Mouse (Mus musculus) neural tube, embryonic 15.5 days (tissue): ENCODE measurements around the gene E2f1. TPM values are rescaled to one million over a fixed set of nuclear protein-coding genes. Genes with fewer than 3 reads are reported as not detected.

Experiments
- ATAC-seq: fragments of 200-750 bp; cut with Nextera tagmentation; 2 replicates; pipeline ENCODE4 v1.8.0; 2017; ENCODE audit warnings: mild to moderate bottlenecking, moderate TSS enrichment, moderate library complexity; ENCODE audit not compliant: low FRiP score
- H3K27ac ChIP-seq: fragments of 300-500 bp; sonication (generic); replicated peaks from 2 replicates; pipeline ENCODE4 v1.5.1; 2015; ENCODE audit warnings: mild to moderate bottlenecking, inconsistent platforms
- H3K27me3 ChIP-seq: fragments of 300-500 bp; sonication (generic); replicated peaks from 2 replicates; pipeline ENCODE4 v1.6.1; 2015; ENCODE audit warnings: inconsistent platforms
- H3K36me3 ChIP-seq: fragments of 300-500 bp; sonication (generic); 2 replicates; pipeline ENCODE4 v1.6.1; 2015; ENCODE audit warnings: inconsistent platforms
- H3K4me1 ChIP-seq: fragments of 300-500 bp; sonication (generic); 2 replicates; pipeline ENCODE4 v1.6.1; 2015; ENCODE audit warnings: inconsistent platforms
- H3K4me2 ChIP-seq: fragments of 300-500 bp; sonication (generic); 2 replicates; pipeline ENCODE4 v1.6.1; 2015; ENCODE audit warnings: inconsistent platforms, mild to moderate bottlenecking, moderate library complexity
- H3K4me3 ChIP-seq: fragments of 300-500 bp; sonication (generic); replicated peaks from 2 replicates; pipeline ENCODE4 v1.5.1; 2015; ENCODE audit warnings: mild to moderate bottlenecking, inconsistent platforms
- H3K9ac ChIP-seq: fragments of 300-500 bp; sonication (generic); replicated peaks from 2 replicates; pipeline ENCODE4 v1.6.1; 2015; ENCODE audit warnings: mild to moderate bottlenecking, inconsistent platforms
- H3K9me3 ChIP-seq: fragments of 300-500 bp; sonication (generic); replicated peaks from 2 replicates; pipeline ENCODE4 v1.6.1; 2016; ENCODE audit warnings: inconsistent platforms
- WGBS: fragments of 180-500 bp; shearing (Covaris S2); methylation state at CpG from one replicate; pipeline ENCODE4 v1.1.7; 2015; ENCODE audit warnings: mixed read lengths; 5-methylcytosine and 5-hydroxymethylcytosine counted together
- polyA plus RNA-seq: library from polyadenylated mRNA; unstranded; fragments of >200 nt; fragmentation: Nextera tagmentation; extraction: Ambion mirVana; gene quantifications from 2 replicates; pipeline ENCODE4 v1.2.1, GENCODE M21; 2015

E2f1 gene
- polyA plus RNA-seq, 1 experiment from 2014 or later, result 3.4 TPM

DNA sequence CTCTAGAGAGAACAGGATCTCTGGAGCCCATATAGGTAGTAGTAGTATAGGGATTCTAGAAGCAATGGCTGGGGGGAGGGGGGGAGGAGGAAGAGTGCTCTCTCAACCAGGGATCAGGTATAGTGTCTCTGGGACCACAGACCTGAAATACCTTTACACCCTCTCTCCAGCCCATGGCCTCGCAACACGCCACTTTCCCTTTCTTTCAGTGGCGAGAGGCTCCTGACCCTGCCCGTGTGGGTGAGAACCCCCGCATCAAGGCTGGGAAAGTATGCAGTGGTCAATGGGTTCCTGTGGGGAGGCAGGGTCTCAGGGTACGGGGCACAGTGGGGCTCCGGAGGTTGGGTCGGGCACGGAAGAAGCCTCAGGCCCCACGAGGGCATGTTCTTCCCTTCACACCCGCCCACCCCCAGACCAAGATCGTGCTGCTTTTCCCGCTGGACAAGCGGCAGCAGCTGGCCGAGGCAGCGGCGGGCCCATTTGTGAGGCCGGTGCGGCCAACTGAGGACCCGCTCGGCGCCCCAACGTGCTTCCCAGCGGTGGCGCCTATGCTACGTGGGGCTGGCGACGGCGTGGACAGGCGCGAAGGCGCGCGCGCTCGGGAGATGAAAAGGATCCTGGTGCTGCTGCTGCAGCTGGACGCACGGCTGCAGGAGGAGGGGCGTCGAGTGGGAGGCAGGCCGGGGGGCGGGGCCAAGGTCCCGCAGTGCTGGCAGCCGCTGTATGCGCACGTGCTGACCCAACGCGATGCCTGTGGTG lies 20.4 kb downstream of the E2f1 start:
- H3K4me1 ChIP-seq, result peaks cover 29% of the 10 kb centered on the region
- H3K36me3 ChIP-seq, result no peaks in the 10 kb centered on the region
- peak overlapping the region; percentile 63 for H3K9ac ChIP-seq
- H3K9me3 ChIP-seq, result no peaks in the 10 kb centered on the region
- ATAC-seq, result peak; percentile 87
- no peak overlapping the region for H3K27ac ChIP-seq
- WGBS, result 4% methylated on average over 38 of the region's 48 CpGs
- peaks cover 13% of the 10 kb centered on the region for H3K27me3 ChIP-seq
- H3K4me2 ChIP-seq, result peak overlapping the region; percentile 96
- peak overlapping the region; percentile 50 for H3K4me3 ChIP-seq

DNA sequence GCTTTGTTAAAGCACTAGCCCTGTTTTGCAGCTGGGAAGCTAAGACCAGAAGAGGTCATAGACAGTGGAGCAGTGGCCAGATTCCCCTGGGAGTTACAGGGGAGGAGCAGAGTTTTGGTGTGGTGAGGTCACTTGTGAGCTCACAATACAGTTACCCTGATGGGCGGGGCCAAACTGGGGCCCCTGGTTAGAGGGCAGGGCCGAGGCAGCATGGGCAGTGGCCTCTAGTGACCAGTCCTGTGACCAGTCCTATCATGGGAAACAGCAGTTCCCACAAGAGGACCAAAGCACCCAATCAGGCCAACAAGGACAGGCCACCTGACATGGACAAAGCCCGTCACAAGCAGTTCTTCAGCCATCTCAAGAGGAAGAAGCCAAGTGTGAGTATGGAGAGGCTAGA lies 21.0 kb downstream of the E2f1 start:
- 48% methylated on average over 3 of the region's 3 CpGs for WGBS
- H3K27ac ChIP-seq, result no peak overlapping the region
- ATAC-seq, result no peak
- H3K4me1 ChIP-seq, result peaks cover 29% of the 10 kb centered on the region
- H3K4me2 ChIP-seq, result peak overlapping the region; percentile 96
- no peaks in the 10 kb centered on the region for H3K9me3 ChIP-seq
- H3K4me3 ChIP-seq, result no peak overlapping the region
- no peak overlapping the region for H3K9ac ChIP-seq
- peaks cover 13% of the 10 kb centered on the region for H3K27me3 ChIP-seq
- no peaks in the 10 kb centered on the region for H3K36me3 ChIP-seq

DNA sequence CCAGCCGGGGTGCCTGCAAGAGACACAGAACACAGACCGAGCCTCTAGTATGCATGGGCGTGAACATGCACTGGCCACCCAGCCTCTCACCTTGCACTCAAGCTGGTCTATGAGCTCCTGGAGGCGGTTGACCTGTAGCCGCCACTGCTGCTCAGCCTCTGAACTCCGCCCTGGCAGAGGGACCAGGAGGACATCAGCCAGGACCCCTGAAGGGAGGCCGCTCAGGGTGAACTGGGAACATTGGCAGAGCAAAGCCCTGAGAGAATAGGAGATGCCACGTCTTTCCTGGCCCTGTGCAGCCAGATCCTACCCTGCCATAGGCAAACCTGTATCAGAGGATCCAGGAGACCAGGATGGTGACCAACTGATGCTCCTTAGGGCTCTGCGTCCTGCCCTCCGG lies 23.0 kb downstream of the E2f1 start, which contains the start of gene 1700003F12Rik:
1700003F12Rik (plus strand) TSS at position 375 of the 400 bp plus-strand sequence.
- no peak for ATAC-seq
- 91% methylated on average over 10 of the region's 10 CpGs for WGBS
- H3K9ac ChIP-seq, result no peak within 1 kb of the TSS
- H3K36me3 ChIP-seq, result no peaks in the 10 kb centered on the region
- no peak within 1 kb of the TSS for H3K27ac ChIP-seq
- H3K9me3 ChIP-seq, result no peaks in the 10 kb centered on the region
- peaks cover 17% of the 10 kb centered on the region for H3K4me1 ChIP-seq
- H3K4me3 ChIP-seq, result no peak within 1 kb of the TSS
- H3K4me2 ChIP-seq, result no peak within 1 kb of the TSS
- peaks cover 13% of the 10 kb centered on the region for H3K27me3 ChIP-seq

DNA sequence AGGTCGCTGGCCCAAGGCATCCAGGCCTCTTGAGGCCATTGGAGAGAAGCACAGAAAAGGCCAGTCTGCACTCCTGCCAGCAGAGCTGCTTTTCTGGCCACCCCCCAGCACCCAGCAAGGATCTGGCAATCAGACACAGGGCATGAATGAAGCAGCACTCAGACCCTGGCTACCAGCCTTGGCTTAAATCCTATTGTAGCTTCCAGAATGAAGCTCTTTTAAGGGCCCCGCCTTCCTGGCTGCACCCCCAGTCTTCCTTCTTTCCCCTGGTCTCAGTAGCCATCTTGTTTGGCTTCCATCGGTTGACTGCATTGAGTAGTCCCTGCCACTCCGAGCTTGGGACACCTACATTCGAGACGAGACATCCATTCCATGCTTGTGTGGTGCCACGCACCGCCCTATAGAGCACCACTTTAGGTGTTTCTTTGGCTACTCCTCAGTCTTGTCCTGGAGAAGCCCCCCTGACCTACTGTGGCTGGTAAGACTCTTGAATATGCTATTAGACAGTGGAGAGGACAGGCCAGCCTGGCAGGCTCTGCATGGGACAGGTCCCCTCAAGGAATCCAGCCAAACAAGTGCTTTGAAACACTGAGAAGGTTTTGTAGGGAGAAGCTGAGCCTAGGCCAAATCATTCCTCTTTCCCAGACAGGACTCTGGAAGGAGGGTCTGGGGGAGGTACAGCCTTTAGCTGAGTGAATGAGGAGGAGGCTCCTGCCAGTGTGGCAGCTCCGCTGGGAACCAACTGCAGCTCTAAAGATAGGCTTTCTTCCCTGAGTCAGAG lies 25.9 kb downstream of the E2f1 start:
- H3K27ac ChIP-seq, result peak overlapping the region; percentile 80

DNA sequence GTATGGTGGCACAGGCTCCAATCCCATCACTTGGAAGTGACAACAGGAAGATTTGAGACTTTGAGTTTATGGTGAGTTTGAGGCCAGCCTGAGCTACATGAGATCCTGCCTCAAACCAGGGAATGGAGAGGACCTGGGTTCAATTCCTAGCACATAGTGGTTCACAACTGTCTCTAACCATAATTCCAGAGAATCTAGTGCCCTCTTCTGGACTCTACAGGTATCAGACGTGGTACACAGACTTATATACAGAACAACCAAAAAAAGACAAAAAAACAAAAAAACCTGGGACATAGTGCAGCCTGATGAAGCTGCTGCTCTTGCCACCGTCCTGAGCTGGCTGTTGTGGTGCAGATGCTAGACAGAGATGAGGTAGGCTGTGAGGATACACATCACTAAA lies 28.1 kb downstream of the E2f1 start:
- no peak for ATAC-seq
- Histone ChIP-seq H3K4me3 (no peak overlapping the region), H3K9me3 (no peaks in the 10 kb centered on the region), H3K4me2 (no peak overlapping the region), H3K36me3 (peaks cover 4% of the 10 kb centered on the region; the same call in 1 of the 2 replicates), H3K27me3 (no peaks in the 10 kb centered on the region), H3K9ac (no peak overlapping the region), H3K4me1 (peaks cover 21% of the 10 kb centered on the region), H3K27ac (no peak overlapping the region)
- WGBS, result 84% methylated on average over 2 of the region's 2 CpGs

More for the DNA sequence above, 25.9 kb downstream of the E2f1 start:
- WGBS, result 81% methylated on average over 9 of the region's 9 CpGs
- H3K4me3 ChIP-seq, result no peak overlapping the region
- no peak overlapping the region for H3K9ac ChIP-seq
- peaks cover 9% of the 10 kb centered on the region for H3K4me1 ChIP-seq
- no peaks in the 10 kb centered on the region for H3K9me3 ChIP-seq
- H3K4me2 ChIP-seq, result no peak overlapping the region
- no peaks in the 10 kb centered on the region for H3K27me3 ChIP-seq
- ATAC-seq, result peak; percentile 75
- no peaks in the 10 kb centered on the region for H3K36me3 ChIP-seq

DNA sequence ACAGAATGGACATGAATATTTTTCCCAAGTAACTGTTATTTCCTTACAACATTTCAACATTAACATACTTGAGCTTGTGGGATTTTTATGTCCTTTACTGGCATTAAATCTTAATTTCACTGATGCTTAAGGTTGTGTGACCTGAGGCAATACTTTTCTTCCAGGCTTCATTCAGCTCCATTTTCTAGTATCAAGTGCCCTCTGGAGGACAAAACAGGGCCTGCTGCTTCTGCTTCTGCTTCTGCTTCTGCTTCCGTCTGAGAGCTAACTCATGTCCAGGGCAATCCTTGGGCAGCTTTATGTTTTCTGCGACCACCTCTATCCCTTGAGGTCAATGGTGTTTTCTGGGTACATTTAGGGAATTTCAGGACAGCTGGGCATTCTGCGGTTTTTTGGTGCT lies 30.0 kb downstream of the E2f1 start:
- WGBS, result 61% methylated on average over 3 of the region's 3 CpGs
- H3K27me3 ChIP-seq, result no peaks in the 10 kb centered on the region
- no peaks in the 10 kb centered on the region for H3K9me3 ChIP-seq
- H3K27ac ChIP-seq, result no peak overlapping the region
- no peak overlapping the region for H3K9ac ChIP-seq
- H3K4me1 ChIP-seq, result peaks cover 21% of the 10 kb centered on the region
- no peak overlapping the region for H3K4me2 ChIP-seq
- H3K4me3 ChIP-seq, result no peak overlapping the region
- H3K36me3 ChIP-seq, result peaks cover 21% of the 10 kb centered on the region
- no peak for ATAC-seq

DNA sequence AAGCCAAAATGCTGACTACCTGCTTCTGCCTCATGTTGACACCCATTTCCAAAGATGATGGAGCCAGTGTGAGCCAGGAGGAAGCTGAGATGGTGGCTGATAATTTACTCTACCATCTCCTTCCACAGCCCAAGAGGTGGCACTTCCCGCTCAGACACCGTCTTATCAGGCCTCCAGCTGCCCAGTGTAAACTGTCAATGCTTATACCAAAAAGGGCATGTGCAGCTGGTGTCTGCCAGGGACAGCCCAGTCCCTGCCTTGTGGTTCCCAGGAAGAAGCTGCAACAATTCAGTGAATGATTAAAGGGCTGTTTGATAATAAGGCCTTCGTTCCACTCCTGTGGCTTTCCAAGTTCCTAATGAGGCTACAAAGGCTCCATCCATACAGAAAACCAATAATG lies 31.0 kb downstream of the E2f1 start:
- H3K9me3 ChIP-seq, result no peaks in the 10 kb centered on the region
- H3K4me1 ChIP-seq, result peaks cover 21% of the 10 kb centered on the region
- H3K27ac ChIP-seq, result peak overlapping the region; percentile 28
- no peak for ATAC-seq
- H3K4me2 ChIP-seq, result no peak overlapping the region
- no peak overlapping the region for H3K9ac ChIP-seq
- no peaks in the 10 kb centered on the region for H3K27me3 ChIP-seq
- no peak overlapping the region for H3K4me3 ChIP-seq
- H3K36me3 ChIP-seq, result peaks cover 30% of the 10 kb centered on the region
- WGBS, result 31% methylated on average over 3 of the region's 3 CpGs

DNA sequence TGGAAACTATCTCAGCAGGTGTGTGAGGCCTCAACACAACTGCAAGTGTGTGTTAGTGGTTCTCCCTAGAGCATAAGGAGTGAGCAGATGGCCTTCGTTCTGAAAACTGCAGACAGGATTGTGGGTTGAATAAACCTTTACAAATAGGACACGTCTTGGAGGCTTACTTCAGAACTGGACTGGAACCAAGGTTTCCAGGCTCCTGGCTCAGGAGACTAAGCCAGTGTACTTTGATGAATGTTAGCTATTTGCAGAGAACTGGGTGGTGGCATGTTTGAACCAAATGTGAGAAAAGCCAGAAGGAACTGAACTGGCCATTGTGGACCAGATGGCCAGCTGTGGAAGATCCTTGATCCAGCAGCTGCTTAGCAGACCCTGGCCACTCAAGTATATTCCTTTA lies 31.4 kb downstream of the E2f1 start:
- H3K9ac ChIP-seq, result no peak overlapping the region
- peak overlapping the region; percentile 28; the same call in 1 of the 2 replicates for H3K27ac ChIP-seq
- WGBS, result 35% methylated on average over 2 of the region's 2 CpGs

DNA sequence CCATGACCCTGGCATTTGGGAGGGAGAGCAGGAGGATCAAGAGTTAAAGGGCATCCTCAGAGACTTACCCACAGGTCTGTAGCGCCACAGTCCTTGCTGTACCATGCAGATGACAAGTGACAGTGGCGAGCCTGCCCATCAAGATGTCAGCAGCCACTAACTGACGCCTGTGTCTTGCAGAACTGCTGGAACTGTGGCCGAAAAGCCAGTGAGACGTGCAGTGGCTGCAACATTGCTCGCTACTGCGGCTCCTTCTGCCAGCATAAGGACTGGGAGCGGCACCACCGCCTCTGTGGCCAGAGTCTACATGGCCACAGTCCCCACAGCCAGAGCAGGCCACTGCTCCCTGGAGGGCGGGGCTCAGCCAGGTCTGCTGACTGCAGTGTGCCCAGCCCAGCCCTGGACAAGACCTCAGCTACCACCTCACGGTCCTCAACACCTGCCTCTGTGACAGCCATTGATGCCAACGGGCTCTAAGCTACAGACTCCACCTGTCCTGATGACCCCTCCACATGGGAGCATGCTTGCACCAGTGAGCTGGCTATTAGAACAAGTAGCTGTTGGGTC lies 34.9 kb downstream of the E2f1 start:
- Histone ChIP-seq H3K27me3 (no peaks in the 10 kb centered on the region), H3K9me3 (no peaks in the 10 kb centered on the region), H3K36me3 (peaks cover 54% of the 10 kb centered on the region), H3K4me3 (no peak overlapping the region), H3K27ac (no peak overlapping the region), H3K4me2 (no peak overlapping the region), H3K4me1 (peaks cover 18% of the 10 kb centered on the region), H3K9ac (no peak overlapping the region)
- ATAC-seq, result no peak
- WGBS, result 93% methylated on average over 12 of the region's 12 CpGs

More for the DNA sequence above, 31.4 kb downstream of the E2f1 start:
- Histone ChIP-seq H3K9me3 (no peaks in the 10 kb centered on the region), H3K36me3 (peaks cover 33% of the 10 kb centered on the region), H3K4me1 (peaks cover 21% of the 10 kb centered on the region), H3K4me3 (no peak overlapping the region), H3K4me2 (no peak overlapping the region), H3K27me3 (no peaks in the 10 kb centered on the region)
- no peak for ATAC-seq

DNA sequence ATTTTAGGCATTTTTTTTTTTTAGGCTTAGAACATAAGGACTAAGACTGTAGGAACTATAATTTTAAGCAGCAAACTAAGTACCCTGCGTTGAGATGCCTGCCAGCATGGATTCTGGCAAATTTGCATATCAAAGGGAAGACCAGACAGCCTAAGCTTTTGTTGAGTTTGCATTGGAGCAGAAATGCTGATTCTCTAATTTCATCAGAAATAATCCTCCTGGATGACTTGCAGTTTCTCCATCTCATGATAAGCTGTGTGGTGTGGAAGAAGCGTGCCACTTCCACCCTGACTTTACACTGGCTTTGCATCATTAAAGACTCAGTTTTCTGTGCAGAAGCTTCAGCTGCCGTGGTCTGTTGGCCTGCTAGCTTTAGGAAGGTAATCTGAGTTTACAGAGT lies 36.8 kb downstream of the E2f1 start:
- no peak for ATAC-seq

DNA sequence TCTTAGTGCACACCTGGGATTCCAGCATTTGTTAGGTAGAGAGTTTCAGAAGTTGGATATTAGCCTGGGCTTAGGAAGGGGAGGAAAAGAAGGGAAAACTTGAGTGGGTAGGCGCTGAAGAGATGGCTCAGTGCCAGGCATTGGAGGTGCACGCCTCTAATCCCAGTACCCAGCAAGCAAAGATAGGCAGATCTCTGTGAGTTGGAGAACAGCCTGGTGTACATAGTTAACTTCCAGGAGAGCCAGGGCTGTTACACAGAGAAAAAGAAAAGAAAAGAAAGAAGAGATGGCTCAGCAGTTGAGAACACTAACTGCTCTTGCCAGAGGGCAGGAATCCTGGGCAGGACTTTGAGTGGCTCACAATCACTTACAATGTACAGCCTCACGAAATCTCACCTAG lies 43.2 kb downstream of the E2f1 start:
- H3K27me3 ChIP-seq, result no peaks in the 10 kb centered on the region
- ATAC-seq, result no peak
- no peak overlapping the region for H3K4me2 ChIP-seq
- no peak overlapping the region for H3K9ac ChIP-seq
- no peaks in the 10 kb centered on the region for H3K9me3 ChIP-seq
- no peak overlapping the region for H3K27ac ChIP-seq
- H3K36me3 ChIP-seq, result peaks cover 57% of the 10 kb centered on the region
- H3K4me3 ChIP-seq, result no peak overlapping the region
- no peaks in the 10 kb centered on the region for H3K4me1 ChIP-seq
- 73% methylated on average over 3 of the region's 3 CpGs for WGBS

More for the DNA sequence above, 36.8 kb downstream of the E2f1 start:
- no peak overlapping the region for H3K27ac ChIP-seq
- H3K27me3 ChIP-seq, result no peaks in the 10 kb centered on the region
- H3K4me3 ChIP-seq, result no peak overlapping the region
- H3K9me3 ChIP-seq, result no peaks in the 10 kb centered on the region
- H3K36me3 ChIP-seq, result peaks cover 65% of the 10 kb centered on the region
- 45% methylated on average over 3 of the region's 3 CpGs for WGBS
- peaks cover 4% of the 10 kb centered on the region for H3K4me1 ChIP-seq
- no peak overlapping the region for H3K4me2 ChIP-seq
- H3K9ac ChIP-seq, result no peak overlapping the region
